Mouse (Mus musculus) kidney, adult 2 months (tissue): Measurements from ENCODE around the gene Lcn5.

Experiments
- CTCF ChIP-seq: fragments of 200-500 bp; conservative IDR thresholded peaks from 2 replicates; pipeline ENCODE4 v1.5.1; 2011; ENCODE audit warnings: low read depth, mild to moderate bottlenecking, control low read depth, low read length, moderate library complexity, mixed read lengths; ENCODE audit not compliant: insufficient read depth, insufficient read length
- POLR2A ChIP-seq: fragments of 200-500 bp; IDR thresholded peaks from one replicate; pipeline ENCODE4 v1.6.1; 2011; ENCODE audit warnings: low read depth, low read length, control low read depth

DNA sequence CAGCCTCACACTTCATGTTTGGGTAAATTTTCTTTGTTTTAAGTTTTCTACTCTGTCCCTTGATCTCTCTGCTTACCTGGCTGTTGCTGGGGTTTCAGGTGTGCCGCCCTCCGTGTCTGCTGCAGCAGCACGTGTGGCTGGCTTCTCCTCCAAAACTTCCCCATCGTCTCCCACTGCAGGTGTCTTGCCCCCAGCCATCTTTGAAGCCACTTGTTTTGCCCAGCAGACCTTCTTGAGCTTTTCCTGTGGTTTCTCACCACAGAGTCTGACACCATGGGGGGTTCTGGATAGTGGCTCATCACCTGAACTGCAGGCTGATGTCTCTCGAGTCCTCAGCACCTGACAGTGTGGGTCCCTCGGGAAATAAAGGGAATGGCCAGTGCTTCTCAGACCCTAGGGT, 21.8 kb downstream of the Lcn5 start:
- TF ChIP-seq CTCF: no peak
- TF ChIP-seq POLR2A: no peak
